Mouse (Mus musculus): ENCODE measurements around the gene 9030612E09Rik.

- TF ChIP-seq CTCF (IDR thresholded peaks at IDR 0.05; ENCODE audit: low read depth) = no peak
- TF ChIP-seq EP300 (IDR thresholded peaks at IDR 0.05; ENCODE audit: low read depth) = 0 out of 2 replicates have a peak, but pooled peaks have one; percentile 42
Observed at GRCm38 (mm10) chr10:43173141-43173827, 1.2 kb upstream of the 9030612E09Rik start.
